Mouse (Mus musculus): Measurements from ENCODE around the gene Eme1. TPM values are rescaled to one million over a fixed set of nuclear protein-coding genes. Genes with fewer than 3 reads are reported as not detected.
"Not testable (repeated sequence)": the region's sequence is repeated elsewhere in the genome, so short reads cannot be mapped to it uniquely, and the experiment has no call there.

The Eme1 gene
- 52.6 and 55.9 TPM in 2 replicates for polyA plus RNA-seq (2014; fragmentation: Nextera tagmentation; extraction: Ambion mirVana)

DNA sequence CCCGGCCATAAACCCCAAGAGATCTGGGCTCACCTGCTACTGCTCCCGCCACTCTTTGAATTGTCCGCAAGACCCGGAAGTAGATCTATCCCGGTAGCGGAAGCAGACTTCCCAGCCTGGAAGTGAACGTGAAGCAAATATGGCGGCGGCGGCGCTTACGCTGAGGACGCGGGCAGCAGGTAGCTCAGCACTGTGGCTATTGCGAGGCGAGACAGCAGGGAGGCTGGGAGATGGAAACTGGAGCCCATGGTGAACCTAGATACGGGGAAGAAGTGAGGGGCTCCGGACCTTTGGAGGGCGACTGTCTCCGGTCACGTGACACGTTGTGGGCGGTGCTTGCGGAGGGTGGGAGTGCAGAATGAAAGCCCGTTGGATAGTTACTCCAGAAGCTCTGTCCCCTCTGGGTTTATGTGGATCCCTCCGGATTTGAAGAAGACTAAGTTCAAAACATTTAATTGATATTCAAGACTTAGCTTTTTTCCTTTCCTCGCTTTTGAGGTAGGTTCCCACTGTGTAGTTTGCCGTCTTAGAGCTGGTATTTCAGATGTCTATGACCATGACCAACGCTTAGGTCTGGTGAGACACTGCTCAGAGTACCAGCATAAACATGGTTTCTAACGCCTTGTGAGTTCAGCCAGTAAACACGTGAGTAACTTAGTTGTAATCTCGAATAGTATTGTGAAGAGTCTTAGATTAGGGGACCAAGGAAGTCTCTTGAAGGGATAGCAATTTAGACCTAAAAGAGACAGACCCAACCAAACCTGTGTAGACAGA lies at the start of gene Eme1, which contains the start of gene Mrpl27:
Gene Eme1 (minus strand): TSS at position 302 of the 774 bp plus-strand sequence.
Gene Mrpl27 (plus strand): TSS at position 105 of the 774 bp plus-strand sequence.
- ATAC-seq (ENCODE audit: insufficient number of reproducible peaks, low FRiP score, low TSS enrichment, low read depth), result peak; percentile 83

DNA sequence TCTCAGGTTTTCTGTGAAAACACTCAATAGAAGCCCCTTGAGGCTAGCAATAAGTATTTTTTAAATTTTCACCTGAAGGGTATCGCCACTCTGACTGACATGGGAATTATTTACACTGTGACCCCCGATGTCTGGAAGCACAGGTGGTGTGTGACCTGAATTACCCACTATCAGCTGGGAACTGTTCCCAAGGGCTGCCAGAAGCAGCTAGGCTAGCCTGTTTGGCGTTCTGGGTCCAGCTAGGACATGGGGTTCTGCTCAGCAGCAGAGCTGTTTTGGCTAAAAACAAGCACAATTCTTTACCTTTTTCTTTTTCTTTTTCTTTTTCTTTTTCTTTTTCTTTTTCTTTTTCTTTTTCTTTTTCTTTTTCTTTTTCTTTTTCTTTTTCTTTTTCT lies 48.4 kb upstream of the Eme1 start:
- Histone ChIP-seq H3K27ac (replicated peaks; ENCODE audit: low read depth, low read length) (no peak overlapping the region), H3K27me3 (ENCODE audit: control insufficient read depth, insufficient read depth, low read length) (no peaks in the 10 kb centered on the region), H3K4me3 (ENCODE audit: low read depth, low read length) (no peak overlapping the region), H3K4me2 (ENCODE audit: low read depth, severe bottlenecking) (no peak overlapping the region), H3K36me3 (ENCODE audit: control insufficient read depth, insufficient read depth, low read length) (no peaks in the 10 kb centered on the region), H3K9me3 (ENCODE audit: control insufficient read depth, low read length) (no peaks in the 10 kb centered on the region), H3K4me1 (ENCODE audit: control insufficient read depth, insufficient read depth, low read length) (peaks cover 4% of the 10 kb centered on the region; the same call in 1 of the 2 replicates), H3K9ac (ENCODE audit: low read length) (no peak overlapping the region)
- DNase-seq (ENCODE audit: low spot score), result no peak
- no peak for ATAC-seq (ENCODE audit: insufficient number of reproducible peaks, low FRiP score, low TSS enrichment, low read depth)
- WGBS, result 57% methylated on average over 3 of the region's 3 CpGs

More for the DNA sequence above, at the start of gene Eme1, which contains the start of gene Mrpl27:
- WGBS, result 1% methylated on average over 32 of the region's 32 CpGs
- DNase-seq (ENCODE audit: low spot score), result peak; percentile 84
- no peaks in the 10 kb centered on the region for H3K27me3 ChIP-seq (ENCODE audit: control insufficient read depth, insufficient read depth, low read length)
- peaks cover 6% of the 10 kb centered on the region; the same call in 1 of the 2 replicates for H3K36me3 ChIP-seq (ENCODE audit: control insufficient read depth, insufficient read depth, low read length)
- H3K4me2 ChIP-seq (ENCODE audit: low read depth, severe bottlenecking), result peak within 1 kb of the TSS; percentile 63
- peak within 1 kb of the TSS; percentile 62 for H3K4me3 ChIP-seq (ENCODE audit: low read depth, low read length)
- H3K9me3 ChIP-seq (ENCODE audit: control insufficient read depth, low read length), result no peaks in the 10 kb centered on the region
- peak within 1 kb of the TSS; percentile 62 for H3K9ac ChIP-seq (ENCODE audit: low read length)
- H3K27ac ChIP-seq (replicated peaks; ENCODE audit: low read depth, low read length), result peak within 1 kb of the TSS; percentile 70
- H3K4me1 ChIP-seq (ENCODE audit: control insufficient read depth, insufficient read depth, low read length), result no peaks in the 10 kb centered on the region

DNA sequence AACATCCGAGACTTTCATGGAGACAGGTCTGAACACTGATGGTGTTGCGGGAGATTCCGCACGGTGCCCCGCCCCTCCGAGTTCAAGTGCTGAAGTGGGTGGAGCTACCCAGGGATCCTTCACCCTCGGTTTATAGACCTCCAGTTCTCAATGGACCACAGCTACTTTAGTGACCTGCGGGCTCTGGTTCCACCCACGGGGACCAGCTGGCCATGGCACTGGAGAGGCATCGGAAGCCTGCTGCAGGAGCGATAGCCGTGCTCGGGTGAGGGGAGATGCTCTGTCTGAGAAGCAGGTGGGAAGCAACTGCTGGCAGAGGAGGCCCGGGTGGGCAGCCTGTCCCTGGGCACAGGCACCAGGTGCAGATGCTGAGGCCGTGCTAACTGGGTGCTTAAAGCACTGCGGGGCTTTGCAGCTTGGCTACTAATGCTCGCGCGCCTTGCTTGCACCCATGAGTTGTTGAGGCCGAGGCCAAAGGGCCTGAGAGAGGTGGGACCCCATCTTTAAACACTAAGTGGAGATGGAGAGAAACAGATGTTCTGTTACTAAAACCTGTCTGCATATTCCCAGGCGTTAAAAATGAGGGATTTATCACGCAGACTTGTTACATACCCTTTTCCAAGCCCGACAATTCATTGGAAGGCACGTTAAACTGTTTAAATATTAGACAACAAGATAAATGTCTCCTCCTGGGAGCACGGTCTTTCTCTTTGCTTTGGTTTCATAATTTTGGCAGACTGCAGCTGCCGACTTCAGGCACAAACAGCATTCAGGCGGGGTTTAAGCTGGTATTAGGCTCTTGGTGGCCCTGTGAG lies 47.8 kb upstream of the Eme1 start:
- Histone ChIP-seq H3K9me3 (ENCODE audit: control insufficient read depth, low read length) (no peaks in the 10 kb centered on the region), H3K4me2 (ENCODE audit: low read depth, severe bottlenecking) (peak overlapping the region; percentile 13; the same call in 1 of the 2 replicates), H3K36me3 (ENCODE audit: control insufficient read depth, insufficient read depth, low read length) (no peaks in the 10 kb centered on the region), H3K4me1 (ENCODE audit: control insufficient read depth, insufficient read depth, low read length) (peaks cover 4% of the 10 kb centered on the region; the same call in 1 of the 2 replicates), H3K27me3 (ENCODE audit: control insufficient read depth, insufficient read depth, low read length) (no peaks in the 10 kb centered on the region), H3K27ac (replicated peaks; ENCODE audit: low read depth, low read length) (no peak overlapping the region), H3K4me3 (ENCODE audit: low read depth, low read length) (no peak overlapping the region), H3K9ac (ENCODE audit: low read length) (peak overlapping the region; percentile 8; the same call in 1 of the 2 replicates)
- ATAC-seq (ENCODE audit: insufficient number of reproducible peaks, low FRiP score, low TSS enrichment, low read depth) (peak; percentile 51; the same call in 1 of the 2 replicates), DNase-seq (ENCODE audit: low spot score) (no peak)
- 58% methylated on average over 27 of the region's 27 CpGs for WGBS

- Histone ChIP-seq H3K27me3 (ENCODE audit: control insufficient read depth, insufficient read depth, low read length) (no peaks in the 10 kb centered on the region), H3K4me1 (ENCODE audit: control insufficient read depth, insufficient read depth, low read length) (peaks cover 4% of the 10 kb centered on the region; the same call in 1 of the 2 replicates), H3K27ac (replicated peaks; ENCODE audit: low read depth, low read length) (no peak overlapping the region), H3K9me3 (ENCODE audit: control insufficient read depth, low read length) (no peaks in the 10 kb centered on the region), H3K4me2 (ENCODE audit: low read depth, severe bottlenecking) (no peak overlapping the region), H3K9ac (ENCODE audit: low read length) (no peak overlapping the region), H3K4me3 (ENCODE audit: low read depth, low read length) (no peak overlapping the region), H3K36me3 (ENCODE audit: control insufficient read depth, insufficient read depth, low read length) (no peaks in the 10 kb centered on the region)
- no peak for DNase-seq (ENCODE audit: low spot score)
- WGBS, result 94% methylated on average over 3 of the region's 3 CpGs
- no peak for ATAC-seq (ENCODE audit: insufficient number of reproducible peaks, low FRiP score, low TSS enrichment, low read depth)
These were observed 45.6 kb upstream of the Eme1 start for GRCm38 (mm10) chr11:94699399-94699798.

DNA sequence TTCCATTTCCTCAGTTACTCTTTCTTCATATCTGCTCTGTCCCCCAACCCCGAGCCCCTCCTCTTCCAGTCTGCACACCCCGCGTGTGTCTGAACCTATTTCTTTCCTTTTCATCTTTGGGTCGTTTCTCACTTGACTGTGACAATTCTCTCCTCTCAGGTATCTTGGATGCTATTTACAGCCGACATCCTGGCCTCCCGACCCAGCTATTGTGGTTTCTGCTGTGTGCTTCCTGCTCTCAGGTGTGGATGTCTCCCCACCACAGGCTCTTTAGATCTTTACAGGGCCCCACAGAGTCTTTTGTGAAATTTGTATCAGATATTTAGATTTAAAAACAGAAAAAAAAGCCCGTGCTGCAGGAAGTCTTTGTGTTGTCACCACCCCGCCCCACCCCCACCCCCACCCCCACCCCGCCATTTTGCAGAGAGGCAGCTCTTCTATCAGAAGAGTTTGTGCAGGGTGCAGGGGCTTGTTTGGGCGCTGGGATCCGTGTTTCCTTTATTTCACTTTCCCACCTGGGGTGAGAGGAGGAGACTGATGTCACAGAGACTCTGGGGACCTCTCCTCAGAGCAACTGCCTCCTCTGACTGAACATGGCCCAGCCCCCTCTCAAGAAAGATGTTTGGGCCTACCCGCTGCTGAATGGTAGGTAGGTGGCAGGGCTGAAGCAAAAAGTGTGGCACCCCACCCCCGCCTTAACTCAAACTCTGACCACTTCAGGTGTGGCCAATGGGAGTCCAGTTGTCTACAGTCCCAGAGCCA lies 44.1 kb upstream of the Eme1 start:
- no peak overlapping the region for H3K4me3 ChIP-seq (ENCODE audit: low read depth, low read length)
- H3K4me2 ChIP-seq (ENCODE audit: low read depth, severe bottlenecking), result no peak overlapping the region
- no peak overlapping the region for H3K27ac ChIP-seq (replicated peaks; ENCODE audit: low read depth, low read length)
- no peaks in the 10 kb centered on the region for H3K27me3 ChIP-seq (ENCODE audit: control insufficient read depth, insufficient read depth, low read length)
- H3K9me3 ChIP-seq (ENCODE audit: control insufficient read depth, low read length), result no peaks in the 10 kb centered on the region
- no peak overlapping the region for H3K9ac ChIP-seq (ENCODE audit: low read length)
- DNase-seq (ENCODE audit: low spot score), result no peak
- peaks cover 4% of the 10 kb centered on the region; the same call in 1 of the 2 replicates for H3K4me1 ChIP-seq (ENCODE audit: control insufficient read depth, insufficient read depth, low read length)
- WGBS, result 42% methylated on average over 13 of the region's 13 CpGs
- ATAC-seq (ENCODE audit: insufficient number of reproducible peaks, low FRiP score, low TSS enrichment, low read depth), result no peak
- H3K36me3 ChIP-seq (ENCODE audit: control insufficient read depth, insufficient read depth, low read length), result no peaks in the 10 kb centered on the region

DNA sequence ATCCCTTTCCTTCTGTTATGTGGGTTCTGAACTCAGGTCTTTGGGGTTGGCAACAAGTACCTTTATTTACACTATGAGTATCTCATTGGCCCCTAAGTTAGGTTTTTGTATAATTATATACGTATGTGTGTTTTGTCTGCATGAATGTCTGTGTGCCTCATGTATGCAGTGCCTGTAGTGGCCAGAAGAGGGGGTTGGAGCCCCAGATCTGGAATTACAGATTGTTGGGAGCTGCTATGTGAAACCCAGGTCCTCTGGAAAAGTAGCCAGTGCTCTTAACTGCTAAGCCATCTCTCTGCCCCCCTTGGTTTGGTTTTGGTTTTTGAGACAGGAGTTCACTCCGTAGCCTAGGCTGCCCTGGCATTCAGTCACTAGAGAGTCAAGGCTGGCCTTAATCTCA lies 43.4 kb upstream of the Eme1 start:
- ATAC-seq (ENCODE audit: insufficient number of reproducible peaks, low FRiP score, low TSS enrichment, low read depth) (no peak), DNase-seq (ENCODE audit: low spot score) (no peak)
- Histone ChIP-seq H3K9me3 (ENCODE audit: control insufficient read depth, low read length) (no peaks in the 10 kb centered on the region), H3K4me1 (ENCODE audit: control insufficient read depth, insufficient read depth, low read length) (peaks cover 4% of the 10 kb centered on the region; the same call in 1 of the 2 replicates), H3K36me3 (ENCODE audit: control insufficient read depth, insufficient read depth, low read length) (no peaks in the 10 kb centered on the region), H3K4me2 (ENCODE audit: low read depth, severe bottlenecking) (no peak overlapping the region), H3K9ac (ENCODE audit: low read length) (no peak overlapping the region), H3K4me3 (ENCODE audit: low read depth, low read length) (no peak overlapping the region), H3K27ac (replicated peaks; ENCODE audit: low read depth, low read length) (no peak overlapping the region), H3K27me3 (ENCODE audit: control insufficient read depth, insufficient read depth, low read length) (no peaks in the 10 kb centered on the region)
- 86% methylated on average over 2 of the region's 2 CpGs for WGBS

DNA sequence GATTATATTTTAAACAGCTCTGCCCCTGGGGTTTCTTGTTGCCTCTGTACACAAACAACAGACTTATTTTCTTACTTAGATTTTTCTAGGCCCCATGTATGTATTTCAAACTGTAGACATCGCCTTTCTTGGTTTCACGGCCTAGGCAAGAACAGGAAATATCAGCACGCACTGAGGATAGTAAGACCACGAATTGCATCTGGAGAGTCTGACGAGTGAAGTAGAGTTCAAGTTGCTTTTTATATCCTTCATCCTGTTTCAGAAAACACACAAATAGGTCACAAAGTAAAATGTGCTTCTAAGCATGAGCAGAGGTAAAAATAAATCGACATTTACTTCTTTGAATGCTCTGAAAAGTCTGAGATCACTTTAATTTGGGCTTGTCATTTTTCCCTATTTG lies 41.7 kb upstream of the Eme1 start:
- ATAC-seq (ENCODE audit: insufficient number of reproducible peaks, low FRiP score, low TSS enrichment, low read depth), result no peak
- DNase-seq (ENCODE audit: low spot score), result no peak
- Histone ChIP-seq H3K4me3 (ENCODE audit: low read depth, low read length) (no peak overlapping the region), H3K9me3 (ENCODE audit: control insufficient read depth, low read length) (no peaks in the 10 kb centered on the region), H3K4me2 (ENCODE audit: low read depth, severe bottlenecking) (no peak overlapping the region), H3K9ac (ENCODE audit: low read length) (no peak overlapping the region), H3K4me1 (ENCODE audit: control insufficient read depth, insufficient read depth, low read length) (no peaks in the 10 kb centered on the region), H3K36me3 (ENCODE audit: control insufficient read depth, insufficient read depth, low read length) (no peaks in the 10 kb centered on the region), H3K27me3 (ENCODE audit: control insufficient read depth, insufficient read depth, low read length) (no peaks in the 10 kb centered on the region), H3K27ac (replicated peaks; ENCODE audit: low read depth, low read length) (no peak overlapping the region)
- 75% methylated on average over 6 of the region's 6 CpGs for WGBS

- H3K27me3 ChIP-seq (ENCODE audit: control insufficient read depth, insufficient read depth, low read length); H3K4me1 ChIP-seq (ENCODE audit: control insufficient read depth, insufficient read depth, low read length); H3K4me2 ChIP-seq (ENCODE audit: low read depth, severe bottlenecking); H3K4me3 ChIP-seq (ENCODE audit: low read depth, low read length); H3K36me3 ChIP-seq (ENCODE audit: control insufficient read depth, insufficient read depth, low read length); DNase-seq (ENCODE audit: low spot score); H3K27ac ChIP-seq (replicated peaks; ENCODE audit: low read depth, low read length); H3K9me3 ChIP-seq (ENCODE audit: control insufficient read depth, low read length); H3K9ac ChIP-seq (ENCODE audit: low read length); ATAC-seq (ENCODE audit: insufficient number of reproducible peaks, low FRiP score, low TSS enrichment, low read depth): not testable (repeated sequence)
These were observed 38.7 kb upstream of the Eme1 start for GRCm38 (mm10) chr11:94692502-94692901.

Measured in limb, embryonic 11.5 days (tissue).